Mouse (Mus musculus): Measurements from ENCODE around the gene Nipa2. TPM values are rescaled to one million over a fixed set of nuclear protein-coding genes. Genes with fewer than 3 reads are reported as not detected.
A peak's percentile ranks its signal among the peaks of the same experiment; 100 is the strongest.

Gene Nipa2
- polyA plus RNA-seq, 1 experiment from 2014 or later: 53.0 TPM

DNA sequence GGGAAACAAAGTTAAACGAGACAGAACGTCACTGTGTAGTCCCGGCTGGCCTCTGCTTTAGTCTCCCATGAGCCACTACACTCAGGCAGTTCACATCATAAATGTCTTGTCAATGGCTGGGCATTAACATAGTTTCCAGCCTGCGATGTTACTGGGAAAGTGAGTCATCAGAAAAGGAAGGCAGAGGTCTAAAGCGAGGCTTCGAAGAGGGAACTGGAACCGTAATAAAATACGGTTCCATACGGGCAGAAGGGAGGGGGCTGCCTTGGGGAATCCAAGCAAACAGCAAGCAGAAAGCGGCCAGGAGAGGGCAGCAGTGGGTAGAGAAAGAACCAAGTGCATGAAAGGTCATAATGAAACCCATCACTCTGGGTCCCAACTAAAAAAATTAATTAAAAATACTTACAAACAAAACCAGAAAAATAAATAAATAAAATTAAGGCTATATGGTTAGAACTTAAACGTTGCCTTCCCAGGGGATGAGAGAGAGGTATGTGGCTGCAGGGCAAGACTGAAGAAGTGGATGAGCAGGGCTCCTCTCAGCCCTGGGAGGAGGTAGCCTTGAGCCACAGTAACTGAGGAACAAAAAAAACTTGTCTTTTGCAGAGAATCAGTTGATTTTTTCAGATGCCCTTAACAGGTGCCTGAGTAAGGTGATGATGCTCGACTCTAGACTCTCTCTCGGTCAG lies 24.4 kb upstream of the Nipa2 start:
- Histone ChIP-seq H3K4me2 (ENCODE audit: low read length) (peak overlapping the region; percentile 57), H3K9ac (ENCODE audit: low read length) (peak overlapping the region; percentile 56; the same call in 1 of the 2 replicates), H3K9me3 (ENCODE audit: control insufficient read depth, low read length) (no peaks in the 10 kb centered on the region), H3K4me3 (ENCODE audit: control insufficient read depth in 1 of 2, insufficient read depth in 1 of 2, low read depth in 1 of 2, low read length in 2 of 2) (peak overlapping the region; percentile 23 to 25; a peak in 2 of 4 replicates), H3K4me1 (ENCODE audit: control insufficient read depth in 2 of 2, insufficient read depth in 2 of 2, low read length in 2 of 2) (no peaks in the 10 kb centered on the region), H3K27me3 (ENCODE audit: control insufficient read depth, insufficient read depth, low read length) (no peaks in the 10 kb centered on the region), H3K36me3 (ENCODE audit: control insufficient read depth, insufficient read depth, low read length) (no peaks in the 10 kb centered on the region), H3K27ac (replicated peaks in 1 of 2; ENCODE audit: control insufficient read depth in 1 of 2, insufficient read depth in 1 of 2, low read depth in 2 of 2, low read length in 2 of 2) (no peak overlapping the region)
- ATAC-seq (ENCODE audit: insufficient number of reproducible peaks, insufficient read depth, low FRiP score, low read depth): no peak
- WGBS: 31% methylated on average over 13 of the region's 13 CpGs

DNA sequence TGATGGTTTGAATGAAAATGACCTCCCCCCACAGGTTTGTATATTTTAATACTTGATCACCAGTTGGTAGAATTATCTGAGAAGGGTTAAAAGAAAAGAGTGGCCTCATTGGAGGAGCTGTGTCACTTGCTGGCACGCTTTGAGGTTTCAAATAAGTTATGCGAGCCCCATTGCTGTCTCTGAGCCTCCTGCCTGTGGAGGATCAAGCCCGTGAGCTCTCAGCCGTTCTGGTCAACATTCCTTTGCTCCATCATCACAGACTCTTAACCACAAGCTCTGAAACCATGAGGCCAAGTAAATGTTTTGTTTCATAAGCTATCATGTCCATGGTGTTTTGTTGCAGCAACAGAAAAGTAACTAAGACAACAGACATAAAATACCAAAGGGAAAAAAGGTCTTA lies 22.5 kb upstream of the Nipa2 start:
- H3K4me1 ChIP-seq (ENCODE audit: control insufficient read depth in 2 of 2, insufficient read depth in 2 of 2, low read length in 2 of 2): no peaks in the 10 kb centered on the region
- 0 out of 2 replicates have a peak, but pooled peaks cover under 1% of the 10 kb centered on the region for H3K36me3 ChIP-seq (ENCODE audit: control insufficient read depth, insufficient read depth, low read length)
- WGBS: 73% methylated on average over 4 of the region's 4 CpGs
- no peak for ATAC-seq (ENCODE audit: insufficient number of reproducible peaks, insufficient read depth, low FRiP score, low read depth)
- H3K4me2 ChIP-seq (ENCODE audit: low read length): no peak overlapping the region
- H3K9me3 ChIP-seq (ENCODE audit: control insufficient read depth, low read length): no peaks in the 10 kb centered on the region
- no peak overlapping the region for H3K4me3 ChIP-seq (ENCODE audit: control insufficient read depth in 1 of 2, insufficient read depth in 1 of 2, low read depth in 1 of 2, low read length in 2 of 2)
- H3K27me3 ChIP-seq (ENCODE audit: control insufficient read depth, insufficient read depth, low read length): no peaks in the 10 kb centered on the region
- H3K9ac ChIP-seq (ENCODE audit: low read length): no peak overlapping the region
- no peak overlapping the region for H3K27ac ChIP-seq (replicated peaks in 1 of 2; ENCODE audit: control insufficient read depth in 1 of 2, insufficient read depth in 1 of 2, low read depth in 2 of 2, low read length in 2 of 2)

GRCm38 (mm10) chr7:55983107-55983506 lies 20.8 kb upstream of the Nipa2 start:
- H3K4me2 ChIP-seq (ENCODE audit: low read length): no peak overlapping the region
- no peak for ATAC-seq (ENCODE audit: insufficient number of reproducible peaks, insufficient read depth, low FRiP score, low read depth)
- H3K36me3 ChIP-seq (ENCODE audit: control insufficient read depth, insufficient read depth, low read length): peaks cover 12% of the 10 kb centered on the region; the same call in 1 of the 2 replicates
- H3K4me1 ChIP-seq (ENCODE audit: control insufficient read depth in 2 of 2, insufficient read depth in 2 of 2, low read length in 2 of 2): no peaks in the 10 kb centered on the region
- no peak overlapping the region for H3K4me3 ChIP-seq (ENCODE audit: control insufficient read depth in 1 of 2, insufficient read depth in 1 of 2, low read depth in 1 of 2, low read length in 2 of 2)
- no peaks in the 10 kb centered on the region for H3K9me3 ChIP-seq (ENCODE audit: control insufficient read depth, low read length)
- H3K27ac ChIP-seq (replicated peaks in 1 of 2; ENCODE audit: control insufficient read depth in 1 of 2, insufficient read depth in 1 of 2, low read depth in 2 of 2, low read length in 2 of 2): no peak overlapping the region
- 81% methylated on average over 5 of the region's 5 CpGs for WGBS
- no peaks in the 10 kb centered on the region for H3K27me3 ChIP-seq (ENCODE audit: control insufficient read depth, insufficient read depth, low read length)
- H3K9ac ChIP-seq (ENCODE audit: low read length): no peak overlapping the region

DNA sequence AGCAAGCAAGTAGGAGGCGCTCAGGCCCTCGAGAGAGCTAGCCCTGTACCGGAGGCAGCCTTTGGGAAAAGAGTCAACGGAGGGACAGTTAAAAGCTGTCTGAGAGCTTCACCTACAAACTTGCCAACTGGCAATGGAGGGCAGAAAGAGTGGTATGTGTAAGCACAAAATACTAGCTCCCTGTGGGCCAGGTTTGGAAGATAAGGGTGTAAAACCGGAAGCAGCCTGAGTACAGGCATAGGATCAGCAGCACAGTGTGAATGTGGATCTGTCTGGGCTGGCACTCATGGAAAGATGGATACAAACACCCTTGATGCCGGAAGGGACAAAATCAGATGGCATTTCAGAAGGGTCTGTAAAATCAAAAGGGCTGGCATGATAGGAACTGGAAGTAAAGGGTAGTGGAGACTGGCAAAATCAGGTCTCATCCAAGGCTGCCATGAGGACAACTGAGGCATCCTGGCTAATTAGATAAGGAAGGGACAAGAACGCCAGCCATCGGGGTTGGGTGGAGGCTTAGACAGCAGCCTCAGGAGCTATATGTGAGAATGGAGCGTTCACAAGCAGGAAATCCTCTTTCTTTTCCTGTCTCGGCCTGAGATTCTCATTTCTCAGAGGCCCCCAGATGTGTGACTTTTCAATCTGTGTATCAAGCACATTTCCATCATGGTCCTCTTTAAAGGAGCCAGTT lies 19.9 kb upstream of the Nipa2 start:
- no peak overlapping the region for H3K9ac ChIP-seq (ENCODE audit: low read length)

DNA sequence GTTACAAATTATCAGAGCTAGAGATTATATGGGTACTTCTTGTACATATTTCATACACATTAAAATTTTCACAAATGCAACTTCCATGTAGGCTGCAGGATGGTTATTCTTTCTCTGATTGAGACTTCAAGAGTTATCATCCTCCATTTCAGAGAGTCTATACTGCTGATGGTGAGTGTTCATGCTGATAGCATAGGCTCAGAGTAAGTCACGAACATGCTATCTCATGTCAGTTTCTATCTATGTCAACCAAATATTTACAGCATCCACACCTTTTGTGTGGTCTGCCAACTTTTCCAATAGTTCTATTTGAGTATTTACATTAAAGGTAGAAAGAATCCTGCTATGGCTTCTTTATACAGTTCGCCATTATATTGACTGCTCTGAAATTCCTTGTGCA lies 19.2 kb upstream of the Nipa2 start:
- no peak for ATAC-seq (ENCODE audit: insufficient number of reproducible peaks, insufficient read depth, low FRiP score, low read depth)
- no peak overlapping the region for H3K4me3 ChIP-seq (ENCODE audit: control insufficient read depth in 1 of 2, insufficient read depth in 1 of 2, low read depth in 1 of 2, low read length in 2 of 2)
- H3K36me3 ChIP-seq (ENCODE audit: control insufficient read depth, insufficient read depth, low read length): peaks cover 12% of the 10 kb centered on the region; the same call in 1 of the 2 replicates
- H3K27ac ChIP-seq (replicated peaks in 1 of 2; ENCODE audit: control insufficient read depth in 1 of 2, insufficient read depth in 1 of 2, low read depth in 2 of 2, low read length in 2 of 2): no peak overlapping the region
- H3K9ac ChIP-seq (ENCODE audit: low read length): no peak overlapping the region
- no peaks in the 10 kb centered on the region for H3K4me1 ChIP-seq (ENCODE audit: control insufficient read depth in 2 of 2, insufficient read depth in 2 of 2, low read length in 2 of 2)
- no peaks in the 10 kb centered on the region for H3K27me3 ChIP-seq (ENCODE audit: control insufficient read depth, insufficient read depth, low read length)
- WGBS: 87% methylated on average over 2 of the region's 2 CpGs
- no peak overlapping the region for H3K4me2 ChIP-seq (ENCODE audit: low read length)
- no peaks in the 10 kb centered on the region for H3K9me3 ChIP-seq (ENCODE audit: control insufficient read depth, low read length)

More for the DNA sequence above, 19.9 kb upstream of the Nipa2 start:
- H3K4me2 ChIP-seq (ENCODE audit: low read length): no peak overlapping the region
- H3K27me3 ChIP-seq (ENCODE audit: control insufficient read depth, insufficient read depth, low read length): no peaks in the 10 kb centered on the region
- H3K36me3 ChIP-seq (ENCODE audit: control insufficient read depth, insufficient read depth, low read length): peaks cover 12% of the 10 kb centered on the region; the same call in 1 of the 2 replicates
- H3K4me3 ChIP-seq (ENCODE audit: control insufficient read depth in 1 of 2, insufficient read depth in 1 of 2, low read depth in 1 of 2, low read length in 2 of 2): no peak overlapping the region
- no peak overlapping the region for H3K27ac ChIP-seq (replicated peaks in 1 of 2; ENCODE audit: control insufficient read depth in 1 of 2, insufficient read depth in 1 of 2, low read depth in 2 of 2, low read length in 2 of 2)
- 77% methylated on average over 10 of the region's 10 CpGs for WGBS
- ATAC-seq (ENCODE audit: insufficient number of reproducible peaks, insufficient read depth, low FRiP score, low read depth): no peak
- H3K9me3 ChIP-seq (ENCODE audit: control insufficient read depth, low read length): no peaks in the 10 kb centered on the region
- no peaks in the 10 kb centered on the region for H3K4me1 ChIP-seq (ENCODE audit: control insufficient read depth in 2 of 2, insufficient read depth in 2 of 2, low read length in 2 of 2)

DNA sequence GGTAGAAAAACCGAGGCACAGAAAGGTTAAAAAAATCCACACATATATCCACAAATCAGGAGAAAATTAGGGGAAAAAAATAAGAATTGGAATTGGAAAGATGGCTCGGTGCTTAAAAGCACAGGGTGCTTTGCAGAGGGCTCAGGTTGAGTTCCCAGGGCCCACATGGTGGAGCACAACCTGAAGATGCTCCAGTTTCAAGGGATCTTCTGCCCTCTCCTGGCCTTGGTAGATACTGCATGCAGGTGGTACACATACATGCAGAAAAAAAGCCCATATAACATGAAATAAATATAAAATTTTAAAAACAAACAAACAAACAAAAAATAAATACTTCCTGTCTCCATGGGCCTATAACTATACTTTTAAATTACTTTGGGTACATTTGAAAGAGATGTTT lies 12.2 kb upstream of the Nipa2 start:
- Histone ChIP-seq H3K27ac (replicated peaks in 1 of 2; ENCODE audit: control insufficient read depth in 1 of 2, insufficient read depth in 1 of 2, low read depth in 2 of 2, low read length in 2 of 2) (no peak overlapping the region), H3K4me3 (ENCODE audit: control insufficient read depth in 1 of 2, insufficient read depth in 1 of 2, low read depth in 1 of 2, low read length in 2 of 2) (no peak overlapping the region), H3K9me3 (ENCODE audit: control insufficient read depth, low read length) (no peaks in the 10 kb centered on the region), H3K36me3 (ENCODE audit: control insufficient read depth, insufficient read depth, low read length) (peaks cover 8% of the 10 kb centered on the region; the same call in 1 of the 2 replicates), H3K9ac (ENCODE audit: low read length) (no peak overlapping the region), H3K27me3 (ENCODE audit: control insufficient read depth, insufficient read depth, low read length) (no peaks in the 10 kb centered on the region), H3K4me1 (ENCODE audit: control insufficient read depth in 2 of 2, insufficient read depth in 2 of 2, low read length in 2 of 2) (no peaks in the 10 kb centered on the region), H3K4me2 (ENCODE audit: low read length) (no peak overlapping the region)
- 93% methylated on average over 2 of the region's 2 CpGs for WGBS
- no peak for ATAC-seq (ENCODE audit: insufficient number of reproducible peaks, insufficient read depth, low FRiP score, low read depth)

DNA sequence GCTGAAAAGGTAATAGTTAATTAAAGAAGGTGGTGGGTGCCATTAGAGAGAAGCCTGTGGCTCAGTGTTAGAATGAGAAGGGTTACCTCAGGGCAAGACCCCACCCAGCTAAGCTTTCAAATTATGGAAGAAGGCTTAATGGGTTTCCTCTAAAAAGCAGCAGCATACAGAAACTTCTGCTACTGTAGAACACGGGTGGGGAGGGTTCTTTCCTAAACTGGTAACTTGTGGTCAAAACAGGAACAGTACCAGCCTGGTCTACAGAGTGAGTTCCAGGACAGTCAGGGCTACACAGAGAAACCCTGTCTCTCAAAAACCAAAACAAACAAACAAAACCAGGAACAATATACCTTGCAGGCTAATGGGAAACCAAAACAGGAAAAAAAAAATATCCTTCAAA lies 7.1 kb upstream of the Nipa2 start:
- 71% methylated on average over 1 of the region's 1 CpGs for WGBS

More for the DNA sequence above, 7.1 kb upstream of the Nipa2 start:
- H3K27me3 ChIP-seq (ENCODE audit: control insufficient read depth, insufficient read depth, low read length): no peaks in the 10 kb centered on the region
- no peak overlapping the region for H3K27ac ChIP-seq (replicated peaks in 1 of 2; ENCODE audit: control insufficient read depth in 1 of 2, insufficient read depth in 1 of 2, low read depth in 2 of 2, low read length in 2 of 2)
- H3K9ac ChIP-seq (ENCODE audit: low read length): no peak overlapping the region
- no peak overlapping the region for H3K4me2 ChIP-seq (ENCODE audit: low read length)
- H3K4me3 ChIP-seq (ENCODE audit: control insufficient read depth in 1 of 2, insufficient read depth in 1 of 2, low read depth in 1 of 2, low read length in 2 of 2): no peak overlapping the region
- ATAC-seq (ENCODE audit: insufficient number of reproducible peaks, insufficient read depth, low FRiP score, low read depth): no peak
- no peaks in the 10 kb centered on the region for H3K4me1 ChIP-seq (ENCODE audit: control insufficient read depth in 2 of 2, insufficient read depth in 2 of 2, low read length in 2 of 2)
- H3K36me3 ChIP-seq (ENCODE audit: control insufficient read depth, insufficient read depth, low read length): no peaks in the 10 kb centered on the region
- H3K9me3 ChIP-seq (ENCODE audit: control insufficient read depth, low read length): no peaks in the 10 kb centered on the region

Measured in heart, embryonic 14.5 days (tissue).